Mouse (Mus musculus) ES-E14 (cell line): ENCODE data around the gene Cc2d2a.

ENCODE experiments used
- CHD2 ChIP-seq: IDR thresholded peaks from 2 replicates; pipeline ENCODE4 v1.6.1; 2014; ENCODE audit warnings: mild to moderate bottlenecking, low read depth, low read length, inconsistent platforms
- HCFC1 ChIP-seq: IDR thresholded peaks from 2 replicates; pipeline ENCODE4 v1.6.1; 2012; ENCODE audit warnings: low read length, inconsistent platforms, borderline replicate concordance; ENCODE audit not compliant: insufficient read depth
- MAFK ChIP-seq: IDR thresholded peaks from 2 replicates; pipeline ENCODE4 v1.6.1; 2014; ENCODE audit warnings: mild to moderate bottlenecking, low read depth, low read length, inconsistent platforms; ENCODE audit not compliant: insufficient read depth
- ZC3H11A ChIP-seq: IDR thresholded peaks from 2 replicates; pipeline ENCODE4 v1.6.1; 2012; ENCODE audit warnings: low read depth, mild to moderate bottlenecking, inconsistent platforms, low read length, borderline replicate concordance

DNA sequence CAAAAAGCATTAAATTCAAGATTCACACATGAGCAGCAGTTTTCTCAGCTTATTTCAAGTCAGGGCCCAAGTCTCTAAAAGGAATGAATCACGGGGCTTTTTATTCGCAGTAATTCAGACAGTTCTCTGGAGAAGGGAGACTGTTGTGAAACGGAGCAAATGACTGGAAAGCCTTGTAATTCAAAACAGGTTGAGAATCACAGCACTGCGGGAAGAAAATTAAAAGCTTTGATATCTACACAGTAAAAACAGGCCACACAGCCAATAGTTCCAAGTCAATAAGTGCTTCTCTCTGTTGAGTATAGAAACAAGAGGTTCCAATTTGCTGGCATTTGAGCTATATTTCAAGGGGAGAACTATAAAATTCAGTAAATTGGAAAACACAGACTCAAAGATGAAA, 17.1 kb upstream of the Cc2d2a start:
- no peak for TF ChIP-seq CHD2
- no peak for TF ChIP-seq MAFK
- TF ChIP-seq HCFC1, result no peak
- TF ChIP-seq ZC3H11A, result no peak
